Mouse (Mus musculus): ENCODE measurements around the gene Slc16a11. TPM values are rescaled to one million over a fixed set of nuclear protein-coding genes. Genes with fewer than 3 reads are reported as not detected.
A peak's percentile ranks its signal among the peaks of the same experiment; 100 is the strongest.

The Slc16a11 gene
- polyA plus RNA-seq, 1 experiment from 2014 or later, result 0.18 TPM

- Histone ChIP-seq H3K27me3 (ENCODE audit: control insufficient read depth, insufficient read depth, low read length) (peaks cover 49% of the 10 kb centered on the region), H3K4me2 (ENCODE audit: low read length) (peak overlapping the region; percentile 53), H3K4me1 (ENCODE audit: control insufficient read depth in 2 of 2, insufficient read depth in 2 of 2, low read length in 2 of 2) (peaks cover 18 to 31% of the 10 kb centered on the region in 2 experiments), H3K4me3 (ENCODE audit: control insufficient read depth in 1 of 2, insufficient read depth in 1 of 2, low read depth in 1 of 2, low read length in 2 of 2) (peak overlapping the region; percentile 20 to 45; a peak in 3 of 4 replicates), H3K9ac (ENCODE audit: low read length) (peak overlapping the region; percentile 72), H3K36me3 (ENCODE audit: control insufficient read depth, insufficient read depth, low read length) (peaks cover 8% of the 10 kb centered on the region; the same call in 1 of the 2 replicates), H3K9me3 (ENCODE audit: control insufficient read depth, low read length) (no peaks in the 10 kb centered on the region), H3K27ac (replicated peaks in 1 of 2; ENCODE audit: control insufficient read depth in 1 of 2, insufficient read depth in 1 of 2, low read depth in 2 of 2, low read length in 2 of 2) (peak overlapping the region in 1 of 2 experiments; percentile 37; a peak in 1 of 4 replicates)
- ATAC-seq (ENCODE audit: insufficient number of reproducible peaks, insufficient read depth, low FRiP score, low read depth), result no peak
- 23% methylated on average over 5 of the region's 5 CpGs for WGBS
Measured at GRCm38 (mm10) chr11:70227126-70227525, 14.6 kb downstream of the Slc16a11 start.

- 70% methylated on average over 4 of the region's 4 CpGs for WGBS
- H3K27ac ChIP-seq (replicated peaks in 1 of 2; ENCODE audit: control insufficient read depth in 1 of 2, insufficient read depth in 1 of 2, low read depth in 2 of 2, low read length in 2 of 2), result peak overlapping the region in 1 of 2 experiments; percentile 83; a peak in 2 of 4 replicates
- peaks cover 18 to 33% of the 10 kb centered on the region in 2 experiments for H3K4me1 ChIP-seq (ENCODE audit: control insufficient read depth in 2 of 2, insufficient read depth in 2 of 2, low read length in 2 of 2)
- H3K4me3 ChIP-seq (ENCODE audit: control insufficient read depth in 1 of 2, insufficient read depth in 1 of 2, low read depth in 1 of 2, low read length in 2 of 2), result peak overlapping the region; percentile 45 to 51
- peaks cover 8% of the 10 kb centered on the region; the same call in 1 of the 2 replicates for H3K36me3 ChIP-seq (ENCODE audit: control insufficient read depth, insufficient read depth, low read length)
- H3K9me3 ChIP-seq (ENCODE audit: control insufficient read depth, low read length), result no peaks in the 10 kb centered on the region
- no peak for ATAC-seq (ENCODE audit: insufficient number of reproducible peaks, insufficient read depth, low FRiP score, low read depth)
- H3K9ac ChIP-seq (ENCODE audit: low read length), result peak overlapping the region; percentile 72
- peaks cover 49% of the 10 kb centered on the region for H3K27me3 ChIP-seq (ENCODE audit: control insufficient read depth, insufficient read depth, low read length)
- peak overlapping the region; percentile 53 for H3K4me2 ChIP-seq (ENCODE audit: low read length)
Measured at GRCm38 (mm10) chr11:70227661-70228245, 15.2 kb downstream of the Slc16a11 start.

GRCm38 (mm10) chr11:70228828-70229227, 16.3 kb downstream of the Slc16a11 start:
- H3K27me3 ChIP-seq (ENCODE audit: control insufficient read depth, insufficient read depth, low read length), result peaks cover 49% of the 10 kb centered on the region
- peak overlapping the region; percentile 78 to 83 for H3K27ac ChIP-seq (replicated peaks in 1 of 2; ENCODE audit: control insufficient read depth in 1 of 2, insufficient read depth in 1 of 2, low read depth in 2 of 2, low read length in 2 of 2)
- H3K4me2 ChIP-seq (ENCODE audit: low read length), result peak overlapping the region; percentile 53
- H3K4me3 ChIP-seq (ENCODE audit: control insufficient read depth in 1 of 2, insufficient read depth in 1 of 2, low read depth in 1 of 2, low read length in 2 of 2), result peak overlapping the region; percentile 45 to 51
- under 1% methylated on average over 19 of the region's 19 CpGs for WGBS
- H3K36me3 ChIP-seq (ENCODE audit: control insufficient read depth, insufficient read depth, low read length), result peaks cover 8% of the 10 kb centered on the region; the same call in 1 of the 2 replicates
- peaks cover 18 to 39% of the 10 kb centered on the region in 2 experiments for H3K4me1 ChIP-seq (ENCODE audit: control insufficient read depth in 2 of 2, insufficient read depth in 2 of 2, low read length in 2 of 2)
- no peaks in the 10 kb centered on the region for H3K9me3 ChIP-seq (ENCODE audit: control insufficient read depth, low read length)
- ATAC-seq (ENCODE audit: insufficient number of reproducible peaks, insufficient read depth, low FRiP score, low read depth), result peak; percentile 54
- H3K9ac ChIP-seq (ENCODE audit: low read length), result peak overlapping the region; percentile 72

DNA sequence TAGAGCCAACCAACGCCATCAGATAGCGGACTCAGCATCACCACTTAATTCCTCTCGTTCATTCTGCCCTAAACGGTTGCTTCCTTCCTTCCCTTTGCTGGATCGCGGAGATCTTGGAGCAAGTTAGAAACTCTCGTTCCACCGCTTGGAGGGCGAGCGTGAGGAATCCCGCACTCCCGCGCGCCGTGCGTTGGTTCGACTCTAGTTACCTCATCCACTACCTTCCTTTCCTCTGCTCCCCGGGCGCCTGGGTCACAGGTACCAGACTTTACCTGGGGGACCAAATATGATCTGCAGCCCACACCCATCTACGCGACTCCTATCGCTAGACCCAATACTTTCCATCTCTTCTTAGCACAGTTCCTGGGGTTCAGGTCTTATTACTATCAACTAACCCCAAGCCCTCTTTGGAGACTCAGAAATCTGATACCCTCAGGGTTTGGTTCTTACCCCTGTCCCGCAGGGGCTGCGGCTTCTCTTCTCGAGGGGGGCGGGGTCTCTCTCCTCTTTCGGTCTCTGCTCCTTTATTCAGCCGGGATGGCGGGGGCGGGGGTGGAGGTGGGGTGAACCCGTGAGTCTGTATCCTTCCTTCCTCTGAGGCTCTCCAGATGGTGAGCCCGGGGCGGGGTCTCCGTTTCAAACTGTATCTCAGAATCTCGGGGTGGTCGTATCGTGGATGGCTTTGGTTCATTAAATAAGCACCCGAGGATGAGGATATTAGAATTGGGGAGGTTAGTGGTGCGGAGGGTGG, 16.9 kb downstream of the Slc16a11 start, which contains the start of gene Bcl6b:
Gene Bcl6b, minus strand, starts transcription at position 539 of the 751 bp plus-strand sequence.
- 3% methylated on average over 39 of the region's 39 CpGs for WGBS
- H3K4me2 ChIP-seq (ENCODE audit: low read length), result peak within 1 kb of the TSS; percentile 53
- peak; percentile 11; the same call in 1 of the 2 replicates for ATAC-seq (ENCODE audit: insufficient number of reproducible peaks, insufficient read depth, low FRiP score, low read depth)
- H3K27me3 ChIP-seq (ENCODE audit: control insufficient read depth, insufficient read depth, low read length), result peaks cover 49% of the 10 kb centered on the region
- peaks cover 18 to 39% of the 10 kb centered on the region in 2 experiments for H3K4me1 ChIP-seq (ENCODE audit: control insufficient read depth in 2 of 2, insufficient read depth in 2 of 2, low read length in 2 of 2)
- no peaks in the 10 kb centered on the region for H3K9me3 ChIP-seq (ENCODE audit: control insufficient read depth, low read length)
- peaks cover 8% of the 10 kb centered on the region; the same call in 1 of the 2 replicates for H3K36me3 ChIP-seq (ENCODE audit: control insufficient read depth, insufficient read depth, low read length)
- peak within 1 kb of the TSS; percentile 72 for H3K9ac ChIP-seq (ENCODE audit: low read length)
- peak within 1 kb of the TSS; percentile 45 to 51 for H3K4me3 ChIP-seq (ENCODE audit: control insufficient read depth in 1 of 2, insufficient read depth in 1 of 2, low read depth in 1 of 2, low read length in 2 of 2)
- H3K27ac ChIP-seq (replicated peaks in 1 of 2; ENCODE audit: control insufficient read depth in 1 of 2, insufficient read depth in 1 of 2, low read depth in 2 of 2, low read length in 2 of 2), result peak within 1 kb of the TSS; percentile 78 to 83

- Histone ChIP-seq H3K4me3 (ENCODE audit: control insufficient read depth in 1 of 2, insufficient read depth in 1 of 2, low read depth in 1 of 2, low read length in 2 of 2) (peak overlapping the region; percentile 3 to 45), H3K27ac (replicated peaks in 1 of 2; ENCODE audit: control insufficient read depth in 1 of 2, insufficient read depth in 1 of 2, low read depth in 2 of 2, low read length in 2 of 2) (peak overlapping the region; percentile 78 to 83), H3K4me1 (ENCODE audit: control insufficient read depth in 2 of 2, insufficient read depth in 2 of 2, low read length in 2 of 2) (peaks cover 18 to 39% of the 10 kb centered on the region in 2 experiments), H3K27me3 (ENCODE audit: control insufficient read depth, insufficient read depth, low read length) (peaks cover 49% of the 10 kb centered on the region), H3K9ac (ENCODE audit: low read length) (peak overlapping the region; percentile 72), H3K9me3 (ENCODE audit: control insufficient read depth, low read length) (no peaks in the 10 kb centered on the region), H3K4me2 (ENCODE audit: low read length) (peak overlapping the region; percentile 53), H3K36me3 (ENCODE audit: control insufficient read depth, insufficient read depth, low read length) (peaks cover 13% of the 10 kb centered on the region)
- peak; percentile 72 for ATAC-seq (ENCODE audit: insufficient number of reproducible peaks, insufficient read depth, low FRiP score, low read depth)
- 1% methylated on average over 32 of the region's 32 CpGs for WGBS
Measured at GRCm38 (mm10) chr11:70230239-70230727, 17.7 kb downstream of the Slc16a11 start.

DNA sequence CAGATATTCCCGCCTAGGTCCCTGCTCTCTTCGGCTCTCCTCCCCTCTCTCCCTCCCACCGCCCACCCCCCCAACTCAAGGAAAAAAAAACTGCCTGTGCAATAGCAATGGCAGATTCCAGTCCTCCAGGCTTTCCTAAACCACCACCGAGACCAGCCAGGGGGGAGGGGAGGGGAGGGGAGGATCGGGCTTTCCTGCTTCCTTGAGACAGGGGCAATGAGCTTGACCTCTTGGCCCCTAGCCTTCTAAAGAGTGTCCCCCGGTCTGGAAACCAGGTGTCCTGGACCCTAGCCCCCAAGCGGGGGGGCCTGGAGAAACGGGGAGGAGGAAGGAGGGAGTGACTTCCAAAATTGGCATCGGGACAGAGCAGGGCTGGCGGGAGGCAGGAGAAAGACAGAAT, 20.0 kb downstream of the Slc16a11 start:
- Histone ChIP-seq H3K9me3 (ENCODE audit: control insufficient read depth, low read length) (no peaks in the 10 kb centered on the region), H3K27me3 (ENCODE audit: control insufficient read depth, insufficient read depth, low read length) (peaks cover 27% of the 10 kb centered on the region), H3K27ac (replicated peaks in 1 of 2; ENCODE audit: control insufficient read depth in 1 of 2, insufficient read depth in 1 of 2, low read depth in 2 of 2, low read length in 2 of 2) (peak overlapping the region in 1 of 2 experiments; percentile 24; a peak in 1 of 4 replicates), H3K9ac (ENCODE audit: low read length) (peak overlapping the region; percentile 75), H3K4me3 (ENCODE audit: control insufficient read depth in 1 of 2, insufficient read depth in 1 of 2, low read depth in 1 of 2, low read length in 2 of 2) (peak overlapping the region; percentile 46 to 59), H3K4me2 (ENCODE audit: low read length) (peak overlapping the region; percentile 72), H3K4me1 (ENCODE audit: control insufficient read depth in 2 of 2, insufficient read depth in 2 of 2, low read length in 2 of 2) (peaks cover 12 to 40% of the 10 kb centered on the region in 2 experiments), H3K36me3 (ENCODE audit: control insufficient read depth, insufficient read depth, low read length) (peaks cover 16% of the 10 kb centered on the region)
- no peak for ATAC-seq (ENCODE audit: insufficient number of reproducible peaks, insufficient read depth, low FRiP score, low read depth)
- 5% methylated on average over 8 of the region's 10 CpGs for WGBS

DNA sequence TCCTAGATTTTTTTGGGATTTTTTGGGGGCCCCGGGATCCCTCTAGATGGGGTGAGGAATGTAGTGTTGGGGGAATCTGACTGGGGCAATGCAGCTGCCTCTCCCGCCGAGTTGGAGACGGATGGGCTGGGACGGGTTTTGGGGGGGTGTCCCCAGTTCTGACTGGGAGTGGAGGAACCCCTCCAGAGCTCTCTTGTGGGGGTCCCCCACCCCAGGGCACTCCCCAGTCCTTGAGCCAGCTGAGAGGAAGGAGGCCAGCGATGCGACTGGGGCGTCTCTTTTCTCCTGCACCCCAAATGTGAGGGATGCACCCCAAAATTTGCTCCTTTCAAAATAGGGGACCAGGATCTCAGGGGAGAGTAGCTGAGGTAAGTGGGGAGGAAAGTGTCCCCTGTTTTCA, 20.5 kb downstream of the Slc16a11 start:
- Histone ChIP-seq H3K4me1 (ENCODE audit: control insufficient read depth in 2 of 2, insufficient read depth in 2 of 2, low read length in 2 of 2) (peaks cover 11 to 40% of the 10 kb centered on the region in 2 experiments), H3K27me3 (ENCODE audit: control insufficient read depth, insufficient read depth, low read length) (peaks cover 23% of the 10 kb centered on the region), H3K4me2 (ENCODE audit: low read length) (peak overlapping the region; percentile 72), H3K9ac (ENCODE audit: low read length) (peak overlapping the region; percentile 75), H3K9me3 (ENCODE audit: control insufficient read depth, low read length) (no peaks in the 10 kb centered on the region), H3K4me3 (ENCODE audit: control insufficient read depth in 1 of 2, insufficient read depth in 1 of 2, low read depth in 1 of 2, low read length in 2 of 2) (peak overlapping the region; percentile 46 to 59; a peak in 3 of 4 replicates), H3K27ac (replicated peaks in 1 of 2; ENCODE audit: control insufficient read depth in 1 of 2, insufficient read depth in 1 of 2, low read depth in 2 of 2, low read length in 2 of 2) (no peak overlapping the region), H3K36me3 (ENCODE audit: control insufficient read depth, insufficient read depth, low read length) (peaks cover 14% of the 10 kb centered on the region)
- WGBS, result 35% methylated on average over 8 of the region's 8 CpGs
- no peak for ATAC-seq (ENCODE audit: insufficient number of reproducible peaks, insufficient read depth, low FRiP score, low read depth)
